Mouse (Mus musculus): ENCODE measurements around the gene Sema3g.

DNA sequence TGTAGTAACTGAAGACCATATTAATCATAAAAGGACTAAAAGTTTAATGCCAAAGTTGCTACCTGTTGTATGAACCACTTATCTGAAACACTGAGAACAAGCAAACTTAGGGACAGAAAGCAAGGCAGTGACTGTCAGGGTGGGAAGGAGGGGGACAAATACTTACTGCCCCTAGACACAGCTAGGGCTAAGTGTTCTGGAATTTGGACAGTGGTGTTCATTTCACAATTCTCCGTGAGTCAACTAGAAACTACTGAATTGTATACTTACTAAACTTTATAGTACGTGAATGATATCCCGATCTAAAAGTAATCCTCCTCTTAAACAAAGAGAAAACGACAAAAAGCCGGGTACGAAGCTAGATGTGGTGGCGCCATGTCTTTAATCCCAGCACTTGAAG is 18.1 kb upstream of the Sema3g start:
- no peak for TF ChIP-seq CTCF (IDR thresholded peaks at IDR 0.05; ENCODE audit: insufficient read depth, low read depth, low read length)
- TF ChIP-seq POLR2A (IDR thresholded peaks at IDR 0.05; ENCODE audit: insufficient read depth, low read depth, low read length), result no peak
